Comparison of ENCODE assay signal across 14 mouse cellular contexts in the genomic region with DNA sequence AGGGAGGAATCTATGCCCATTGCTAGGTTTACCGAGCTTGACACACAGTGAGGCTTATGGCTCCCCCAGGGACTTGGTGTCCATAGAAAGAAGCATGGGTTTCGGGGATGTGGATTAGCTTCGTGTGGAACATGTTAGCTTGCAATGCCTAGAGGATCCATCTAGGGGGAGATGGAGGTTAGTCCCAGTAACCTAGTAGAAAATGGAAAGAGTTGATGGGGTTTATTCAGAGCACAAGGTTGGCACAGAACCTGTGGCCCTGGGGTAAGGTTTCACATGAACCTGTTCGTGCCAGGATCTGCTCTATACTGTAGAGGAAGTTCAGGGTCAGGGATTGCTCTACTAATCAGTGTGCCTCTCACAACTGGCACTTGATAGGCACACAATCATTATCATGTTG. TPM values are rescaled to one million over a fixed set of nuclear protein-coding genes. Genes with fewer than 3 reads are reported as not detected.
DNase-seq lines count a peak whose midpoint lies in the region; ATAC-seq and TF ChIP-seq lines count a peak whose summit lies in the region.
"Had no signal": no experiment of that assay in that cellular context is flagged by ENCODE, and none has a peak within 500 bp of the region (broad histone marks: within the 10 kb centered on the region; RNA-seq: fewer than 3 reads in every experiment).

No protein-coding gene starts in this region.

- H3K4me2 ChIP-seq in heart, postnatal 0 days (ENCODE audit: low read depth, low read length): no peak overlapping the region
- H3K4me2 ChIP-seq: heart, embryonic 15.5 days; limb, embryonic 12.5 days had no signal

- H3K27me3 ChIP-seq in heart, postnatal 0 days (ENCODE audit: control insufficient read depth, insufficient read depth, low read length): no peaks in the 10 kb centered on the region
- H3K27me3 ChIP-seq: heart, embryonic 15.5 days; Patski had no signal

- TF ChIP-seq EP300 in heart, postnatal 0 days (IDR thresholded peaks at IDR 0.05; ENCODE audit: low read depth): no peak

- H3K4me1 ChIP-seq in heart, postnatal 0 days (ENCODE audit: control insufficient read depth, insufficient read depth): peaks cover 22% of the 10 kb centered on the region

- ATAC-seq in heart, postnatal 0 days (ENCODE audit: insufficient read depth, low read depth): no peak
- ATAC-seq: intestine, embryonic 16.5 days; Patski had no signal

- peak; percentile 37 for TF ChIP-seq CTCF in heart, postnatal 0 days (IDR thresholded peaks at IDR 0.05; ENCODE audit: low read depth)

- 23% methylated on average over 4 of the region's 4 CpGs for WGBS in heart, postnatal 0 days

- peak; percentile 26 for DNase-seq in heart, postnatal 0 days (ENCODE audit: low spot score)
- no peak for DNase-seq in heart, adult 18-20 months
- DNase-seq in lung, postnatal 36 days: peak; percentile 56
- DNase-seq in lung, postnatal 25 days (ENCODE audit: low spot score): no peak
- peak; percentile 46 for DNase-seq in MN1 (ENCODE audit: low spot score)
- DNase-seq in retina, postnatal 1 day: peak; percentile 54
- no peak for DNase-seq in adrenal gland, postnatal 25 days
- DNase-seq in layer of hippocampus, postnatal 10 days (ENCODE audit: low spot score in 2 of 2): no peak
- DNase-seq: cerebellum, adult 9-11 months had no signal

- H3K9me3 ChIP-seq in heart, postnatal 0 days (replicated peaks; ENCODE audit: control insufficient read depth, low read length): no peaks in the 10 kb centered on the region
- H3K9me3 ChIP-seq: heart, embryonic 15.5 days; limb, embryonic 12.5 days had no signal

- no peak overlapping the region for H3K9ac ChIP-seq in heart, postnatal 0 days (replicated peaks; ENCODE audit: low read depth, low read length)
- H3K9ac ChIP-seq: heart, embryonic 15.5 days; limb, embryonic 12.5 days had no signal

- no peak overlapping the region for H3K27ac ChIP-seq in heart, postnatal 0 days (ENCODE audit: low read depth)
- H3K27ac ChIP-seq: heart, embryonic 15.5 days; limb, embryonic 12.5 days had no signal

- no peaks in the 10 kb centered on the region for H3K36me3 ChIP-seq in heart, postnatal 0 days (replicated peaks; ENCODE audit: control insufficient read depth, insufficient read depth, low read length)
- H3K36me3 ChIP-seq: heart, embryonic 15.5 days; limb, embryonic 12.5 days had no signal

- no peak overlapping the region for H3K4me3 ChIP-seq in heart, postnatal 0 days (ENCODE audit: low read depth, low read length)
- H3K4me3 ChIP-seq: heart, embryonic 15.5 days; limb, embryonic 12.5 days; myocyte had no signal

RNA-seq across cellular contexts. Expression of a gene that starts 9.5 kb away (rescaled TPM):
- 12.8 and 18.5 TPM in 2 replicates for total RNA-seq in heart, postnatal 0 days (2014; rRNA removed; ENCODE audit: low replicate concordance)
- polyA plus RNA-seq in heart, postnatal 0 days (2015; fragmentation: Nextera tagmentation; extraction: Ambion mirVana): 1.6 and 2.7 TPM in 2 replicates
- total RNA-seq in heart, adult 18-20 months (2021): 1 to 10 TPM; 2.1 to 5.4 TPM
- total RNA-seq in adrenal gland, postnatal 25 days (2021): 1.9 and 2.0 TPM in 2 replicates
- 1 to 10 TPM; 8.2 to 9.3 TPM for total RNA-seq in layer of hippocampus, postnatal 10 days (2021)

Comparison
In these comparisons a context has a peak if more than half of its experiments do, and no peak if none do; other contexts are left out.
1. DNase-seq: peak in heart, postnatal 0 days (single experiment), lung, postnatal 36 days (single experiment), MN1 (single experiment) and retina, postnatal 1 day (single experiment); none in heart, adult 18-20 months (0 of 2), lung, postnatal 25 days (single experiment), adrenal gland, postnatal 25 days (single experiment) and layer of hippocampus, postnatal 10 days (0 of 2).